Mouse (Mus musculus) kidney, embryonic 15.5 days (tissue): Measurements from ENCODE around the gene Nkx2-4. TPM values are rescaled to one million over a fixed set of nuclear protein-coding genes. Genes with fewer than 3 reads are reported as not detected.

Experiments
- ATAC-seq: fragments of 200-750 bp; cut with Nextera tagmentation; replicated peaks from 2 replicates; pipeline ENCODE4 v1.8.0; 2017; ENCODE audit warnings: moderate TSS enrichment; ENCODE audit not compliant: low FRiP score
- H3K27ac ChIP-seq: fragments of 300-500 bp; sonication (generic); 2 replicates; pipeline ENCODE4 v1.5.1; 2015; ENCODE audit warnings: mild to moderate bottlenecking, inconsistent platforms
- H3K27me3 ChIP-seq: fragments of 300-500 bp; sonication (generic); 2 replicates; pipeline ENCODE4 v1.6.1; 2015; ENCODE audit warnings: inconsistent platforms
- H3K36me3 ChIP-seq: fragments of 300-500 bp; sonication (generic); 2 replicates; pipeline ENCODE4 v1.6.1; 2015; ENCODE audit warnings: inconsistent platforms
- H3K4me1 ChIP-seq: fragments of 300-500 bp; sonication (generic); 2 replicates; pipeline ENCODE4 v1.6.1; 2015; ENCODE audit warnings: inconsistent platforms
- H3K4me2 ChIP-seq: fragments of 300-500 bp; sonication (generic); 2 replicates; pipeline ENCODE4 v1.6.1; 2015; ENCODE audit warnings: moderate library complexity, mild to moderate bottlenecking, inconsistent platforms
- H3K4me3 ChIP-seq: fragments of 300-500 bp; sonication (generic); replicated peaks from 2 replicates; pipeline ENCODE4 v1.5.1; 2015; ENCODE audit warnings: mild to moderate bottlenecking, inconsistent platforms
- H3K9ac ChIP-seq: fragments of 300-500 bp; sonication (generic); 2 replicates; pipeline ENCODE4 v1.6.1; 2015; ENCODE audit warnings: mild to moderate bottlenecking, inconsistent platforms
- H3K9me3 ChIP-seq: fragments of 300-500 bp; sonication (generic); replicated peaks from 2 replicates; pipeline ENCODE4 v1.6.1; 2016; ENCODE audit warnings: inconsistent platforms
- WGBS: fragments of 180-500 bp; shearing (Covaris S2); methylation state at CpG from one replicate; pipeline ENCODE4 v1.1.7; 2015; ENCODE audit warnings: mixed read lengths; 5-methylcytosine and 5-hydroxymethylcytosine counted together
- polyA plus RNA-seq: library from polyadenylated mRNA; unstranded; fragments of >200 nt; fragmentation: Nextera tagmentation; extraction: Ambion mirVana; gene quantifications from 2 replicates; pipeline ENCODE4 v1.2.1, GENCODE M21; 2015

The Nkx2-4 gene
- polyA plus RNA-seq, 1 experiment from 2014 or later = not detected

DNA sequence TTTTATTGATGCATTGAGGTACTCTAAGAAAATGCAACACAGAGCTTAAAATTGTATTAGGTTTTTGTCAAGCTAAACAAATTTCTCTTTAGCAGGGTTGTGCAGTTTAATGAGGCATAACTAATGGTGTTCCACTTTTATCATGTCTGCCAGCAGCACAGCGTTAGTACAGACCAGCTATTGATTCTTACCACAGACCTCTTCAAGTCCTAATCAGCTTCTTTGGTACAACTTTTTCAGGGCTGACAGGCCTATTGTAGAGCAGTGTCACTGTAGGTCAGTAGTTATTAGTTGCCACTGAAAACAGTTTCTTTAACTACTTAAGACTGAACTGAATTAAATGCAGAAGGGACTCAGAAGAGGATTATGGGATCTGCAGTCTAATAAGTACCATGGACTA is 16.2 kb downstream of the Nkx2-4 start:
- H3K27ac ChIP-seq = no peak overlapping the region
- H3K36me3 ChIP-seq = peaks cover 61% of the 10 kb centered on the region
- H3K27me3 ChIP-seq = no peaks in the 10 kb centered on the region
- H3K4me1 ChIP-seq = no peaks in the 10 kb centered on the region
- H3K4me3 ChIP-seq = no peak overlapping the region
- no peaks in the 10 kb centered on the region for H3K9me3 ChIP-seq
- no peak overlapping the region for H3K9ac ChIP-seq
- 38% methylated on average over 1 of the region's 1 CpGs for WGBS
- ATAC-seq = no peak
- H3K4me2 ChIP-seq = no peak overlapping the region

DNA sequence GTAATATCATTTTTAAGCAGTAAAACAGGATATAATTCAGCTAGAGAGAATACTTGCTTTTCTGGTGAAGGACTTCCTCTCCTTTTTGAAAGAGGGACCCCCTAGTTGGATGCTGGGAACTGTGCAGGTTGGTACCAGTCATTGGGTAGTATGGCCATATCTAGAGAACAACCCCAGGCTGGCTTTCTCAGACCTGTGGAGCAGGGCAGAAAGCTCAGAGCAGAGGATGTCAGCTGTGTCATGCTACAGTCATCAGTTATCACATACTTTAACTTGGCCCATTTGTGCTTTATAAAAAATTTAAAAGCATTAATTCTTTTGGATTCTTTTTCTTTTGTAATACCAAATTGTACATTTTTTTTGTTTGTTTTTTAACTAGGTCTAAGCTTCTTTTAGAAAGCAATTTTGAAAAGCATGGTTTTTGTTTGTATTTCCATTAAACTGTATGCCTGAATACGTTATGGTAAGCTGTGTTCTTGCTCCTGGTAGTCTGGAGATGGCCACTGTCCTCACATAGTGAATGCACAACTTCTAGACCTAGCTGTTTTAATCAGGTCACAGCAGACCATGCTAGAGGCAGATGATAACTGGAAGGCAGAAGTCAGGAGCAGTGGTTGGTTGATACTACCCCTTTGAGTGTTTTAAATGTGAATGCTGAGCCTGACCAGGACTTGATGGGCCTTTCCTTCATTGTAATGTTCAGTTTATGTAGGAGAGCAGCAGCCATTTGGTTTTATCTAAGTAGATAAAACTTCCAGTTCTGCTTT is 17.6 kb downstream of the Nkx2-4 start:
- Histone ChIP-seq H3K4me1 (no peaks in the 10 kb centered on the region), H3K9ac (no peak overlapping the region), H3K4me2 (no peak overlapping the region), H3K27ac (no peak overlapping the region), H3K9me3 (no peaks in the 10 kb centered on the region), H3K4me3 (no peak overlapping the region), H3K27me3 (no peaks in the 10 kb centered on the region), H3K36me3 (peaks cover 60% of the 10 kb centered on the region)
- no peak for ATAC-seq
- WGBS = 89% methylated on average over 1 of the region's 1 CpGs

DNA sequence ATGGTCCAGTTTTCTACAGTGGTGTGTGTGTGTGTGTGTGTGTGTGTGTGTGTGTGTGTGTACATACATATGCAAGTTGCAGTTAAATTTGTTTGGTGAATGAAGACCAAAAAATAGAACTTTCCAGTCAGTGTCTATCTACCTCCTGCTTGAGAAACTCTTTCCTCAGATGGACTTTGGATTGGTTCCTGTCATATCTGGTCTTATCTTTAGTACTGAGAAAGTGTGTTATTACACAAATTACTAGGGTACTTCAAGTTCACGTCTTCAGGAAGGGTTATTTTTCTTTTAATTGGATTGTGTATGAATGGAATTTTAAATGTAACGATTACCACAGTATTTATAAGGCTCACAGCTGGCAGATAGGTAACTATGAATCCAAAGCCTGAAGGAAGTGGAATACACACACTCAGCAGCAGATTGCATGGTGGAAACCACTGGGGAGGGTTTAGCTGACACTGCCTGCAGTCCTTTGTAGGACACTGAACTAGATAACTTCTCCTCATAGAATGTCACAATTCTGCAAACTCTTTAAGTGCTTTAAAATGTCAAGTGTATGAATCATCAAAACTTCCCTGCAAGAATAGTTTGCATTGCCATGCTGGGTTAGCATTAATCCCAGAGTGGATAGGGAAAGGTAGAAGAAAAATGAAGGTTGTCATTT is 31.9 kb downstream of the Nkx2-4 start:
- no peak for ATAC-seq
- 89% methylated on average over 2 of the region's 2 CpGs for WGBS
- no peak overlapping the region for H3K27ac ChIP-seq
- peaks cover 66% of the 10 kb centered on the region for H3K36me3 ChIP-seq
- H3K27me3 ChIP-seq = no peaks in the 10 kb centered on the region
- no peaks in the 10 kb centered on the region for H3K9me3 ChIP-seq
- H3K4me1 ChIP-seq = no peaks in the 10 kb centered on the region
- no peak overlapping the region for H3K9ac ChIP-seq
- no peak overlapping the region for H3K4me3 ChIP-seq
- H3K4me2 ChIP-seq = no peak overlapping the region

DNA sequence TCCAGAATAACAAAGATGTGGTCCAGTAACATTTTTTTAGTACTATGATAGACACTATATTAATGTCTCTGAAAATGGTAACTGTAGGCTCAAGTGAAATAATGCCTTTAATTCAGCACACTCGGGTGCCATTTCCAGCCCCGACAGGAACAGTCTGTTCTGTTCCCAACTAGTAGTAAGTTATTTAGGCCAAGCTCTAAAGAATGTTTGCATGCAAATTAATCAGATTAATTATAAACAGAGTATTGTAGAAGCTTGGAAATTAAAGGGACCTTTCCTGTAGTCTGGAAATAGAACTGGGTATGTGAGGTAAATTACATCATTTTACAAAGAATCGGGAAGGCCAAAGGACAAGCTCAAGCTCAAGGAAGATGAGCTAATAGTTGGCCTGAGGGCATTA is 38.2 kb downstream of the Nkx2-4 start:
- Histone ChIP-seq H3K9ac (no peak overlapping the region), H3K4me3 (no peak overlapping the region), H3K9me3 (no peaks in the 10 kb centered on the region), H3K4me2 (no peak overlapping the region), H3K27ac (no peak overlapping the region), H3K4me1 (no peaks in the 10 kb centered on the region), H3K27me3 (no peaks in the 10 kb centered on the region), H3K36me3 (peaks cover 67% of the 10 kb centered on the region)
- WGBS = 78% methylated on average over 3 of the region's 3 CpGs
- no peak for ATAC-seq

DNA sequence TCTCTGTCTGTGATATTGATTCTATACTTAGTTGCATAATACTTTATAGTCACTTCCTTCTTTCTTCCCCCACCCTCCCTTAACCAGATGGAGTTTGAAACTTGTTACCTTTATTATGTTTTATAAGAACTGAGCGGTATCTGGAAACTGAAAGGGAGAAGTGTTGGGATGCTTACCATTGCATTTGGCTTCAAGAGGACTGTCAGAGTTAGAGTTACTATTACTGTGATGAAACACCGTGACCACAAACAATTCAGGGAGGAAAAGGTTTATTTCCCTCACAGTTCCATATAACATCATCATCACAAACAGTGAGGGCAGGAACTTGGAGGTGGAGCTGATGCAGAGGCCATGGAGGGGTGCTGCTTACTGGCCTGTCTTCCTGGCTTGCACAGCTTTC is 49.4 kb downstream of the Nkx2-4 start:
- Histone ChIP-seq H3K4me1 (no peaks in the 10 kb centered on the region), H3K9ac (no peak overlapping the region), H3K36me3 (peaks cover 65% of the 10 kb centered on the region), H3K4me2 (no peak overlapping the region), H3K4me3 (no peak overlapping the region), H3K9me3 (no peaks in the 10 kb centered on the region), H3K27me3 (no peaks in the 10 kb centered on the region), H3K27ac (no peak overlapping the region)
- no peak for ATAC-seq
- 95% methylated on average over 2 of the region's 2 CpGs for WGBS

Other genes starting within 250 kb of the Nkx2-4 start
- 31.1 and 33.5 TPM in 2 replicates for gene Kiz, start 229.6 kb downstream of the Nkx2-4 start, polyA plus RNA-seq
- 80.9 and 81.3 TPM in 2 replicates for gene Xrn2, start 72.4 kb downstream of the Nkx2-4 start, polyA plus RNA-seq
- not detected in 2 replicates for gene Nkx2-2, start 108.8 kb upstream of the Nkx2-4 start, polyA plus RNA-seq